Mouse (Mus musculus): ENCODE measurements around the gene Nat8f4. TPM values are rescaled to one million over a fixed set of nuclear protein-coding genes. Genes with fewer than 3 reads are reported as not detected.
"Not testable (repeated sequence)": the region's sequence is repeated elsewhere in the genome, so short reads cannot be mapped to it uniquely, and the experiment has no call there.

The Nat8f4 gene
- polyA plus RNA-seq, 1 experiment from 2014 or later: 3.8 TPM

DNA sequence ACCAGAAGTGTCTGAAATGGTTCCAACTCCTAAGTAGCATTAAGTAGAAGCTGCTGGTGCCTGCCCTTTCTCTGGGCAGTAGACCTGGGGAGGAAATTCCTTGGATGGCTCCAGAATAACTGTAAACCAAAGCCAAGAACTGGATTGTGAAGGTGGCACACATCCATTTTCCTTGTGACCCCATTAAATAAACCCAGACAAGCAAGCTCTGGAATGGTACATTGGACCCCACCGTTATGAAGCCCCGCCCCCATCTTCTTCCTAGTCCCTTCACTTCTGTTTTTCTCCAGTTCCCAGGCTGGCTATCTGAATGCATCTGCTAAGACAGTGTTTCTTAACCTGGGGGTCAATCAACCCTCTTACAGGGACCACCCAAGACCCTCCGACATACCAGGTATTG, 6.9 kb upstream of the Nat8f4 start, which contains the start of gene Tprkb:
Gene Tprkb (plus strand): TSS at position 279 of the 400 bp plus-strand sequence.
- 70% methylated on average over 3 of the region's 3 CpGs for WGBS
- H3K27me3 ChIP-seq (ENCODE audit: control insufficient read depth, insufficient read depth, low read length): no peaks in the 10 kb centered on the region
- ATAC-seq (ENCODE audit: insufficient read depth, low FRiP score): no peak
- H3K9me3 ChIP-seq (replicated peaks; ENCODE audit: control insufficient read depth, low read length): no peaks in the 10 kb centered on the region
- H3K4me2 ChIP-seq (ENCODE audit: low read depth, low read length): no peak within 1 kb of the TSS
- H3K4me1 ChIP-seq (ENCODE audit: control insufficient read depth, insufficient read depth, low read length): peaks cover 12% of the 10 kb centered on the region
- no peaks in the 10 kb centered on the region for H3K36me3 ChIP-seq (ENCODE audit: control insufficient read depth, insufficient read depth, low read length)
- H3K9ac ChIP-seq (ENCODE audit: low read length): no peak within 1 kb of the TSS
- no peak within 1 kb of the TSS for H3K27ac ChIP-seq (ENCODE audit: low read length)
- no peak within 1 kb of the TSS for H3K4me3 ChIP-seq (replicated peaks; ENCODE audit: low read length)

DNA sequence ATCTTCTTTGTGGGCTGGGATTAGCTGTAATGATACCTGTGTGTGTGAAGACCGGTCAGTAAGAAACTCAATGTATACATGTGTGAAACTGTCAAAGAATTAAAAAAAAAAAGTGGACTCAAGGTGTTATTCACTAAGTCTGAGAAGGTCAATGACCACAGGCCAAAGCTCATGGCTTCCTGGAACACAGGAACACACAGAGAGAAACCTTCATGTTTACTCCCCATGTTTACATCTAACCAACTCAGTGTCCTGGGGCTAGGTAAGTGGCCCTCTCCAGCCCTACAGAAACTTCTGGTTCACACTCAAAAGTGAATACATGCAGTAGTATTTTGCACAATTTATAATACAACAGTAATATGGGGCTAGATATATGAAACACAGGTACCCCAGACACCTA, 5.0 kb upstream of the Nat8f4 start:
- ATAC-seq (ENCODE audit: insufficient read depth, low FRiP score): no peak

DNA sequence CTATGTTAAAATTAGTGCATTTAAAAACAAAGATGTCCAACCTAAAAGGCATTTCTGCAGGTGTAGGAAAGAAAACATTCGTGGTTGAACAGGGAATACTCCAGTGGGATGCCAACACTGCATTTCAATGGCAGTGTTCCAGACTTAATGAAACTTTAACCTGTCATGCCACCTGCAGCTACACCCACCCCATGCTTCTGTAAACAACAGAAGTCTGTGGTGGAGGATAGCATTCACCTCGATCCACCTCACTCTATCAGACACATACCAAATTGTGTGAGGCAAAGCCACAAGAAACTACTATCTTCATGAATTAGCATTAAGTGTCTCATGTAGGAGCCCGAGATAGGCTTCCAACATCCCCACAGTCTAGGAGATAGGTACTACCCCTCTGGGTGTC, 3.7 kb upstream of the Nat8f4 start:
- no peak overlapping the region for H3K4me3 ChIP-seq (replicated peaks; ENCODE audit: low read length)
- H3K9me3 ChIP-seq (replicated peaks; ENCODE audit: control insufficient read depth, low read length): no peaks in the 10 kb centered on the region
- no peak overlapping the region for H3K27ac ChIP-seq (ENCODE audit: low read length)
- WGBS: 61% methylated on average over 3 of the region's 3 CpGs
- H3K4me2 ChIP-seq (ENCODE audit: low read depth, low read length): no peak overlapping the region
- no peaks in the 10 kb centered on the region for H3K27me3 ChIP-seq (ENCODE audit: control insufficient read depth, insufficient read depth, low read length)
- H3K4me1 ChIP-seq (ENCODE audit: control insufficient read depth, insufficient read depth, low read length): no peaks in the 10 kb centered on the region
- no peaks in the 10 kb centered on the region for H3K36me3 ChIP-seq (ENCODE audit: control insufficient read depth, insufficient read depth, low read length)
- no peak overlapping the region for H3K9ac ChIP-seq (ENCODE audit: low read length)
- ATAC-seq (ENCODE audit: insufficient read depth, low FRiP score): no peak

More for the DNA sequence above, 5.0 kb upstream of the Nat8f4 start:
- no peaks in the 10 kb centered on the region for H3K9me3 ChIP-seq (replicated peaks; ENCODE audit: control insufficient read depth, low read length)
- 0 out of 2 replicates have a peak, but pooled peaks cover 3% of the 10 kb centered on the region for H3K4me1 ChIP-seq (ENCODE audit: control insufficient read depth, insufficient read depth, low read length)
- H3K27ac ChIP-seq (ENCODE audit: low read length): no peak overlapping the region
- H3K36me3 ChIP-seq (ENCODE audit: control insufficient read depth, insufficient read depth, low read length): no peaks in the 10 kb centered on the region
- H3K4me2 ChIP-seq (ENCODE audit: low read depth, low read length): no peak overlapping the region
- no peak overlapping the region for H3K4me3 ChIP-seq (replicated peaks; ENCODE audit: low read length)
- H3K27me3 ChIP-seq (ENCODE audit: control insufficient read depth, insufficient read depth, low read length): no peaks in the 10 kb centered on the region
- H3K9ac ChIP-seq (ENCODE audit: low read length): no peak overlapping the region
- 97% methylated on average over 1 of the region's 1 CpGs for WGBS

- H3K9me3 ChIP-seq (replicated peaks; ENCODE audit: control insufficient read depth, low read length); H3K4me3 ChIP-seq (replicated peaks; ENCODE audit: low read length); H3K36me3 ChIP-seq (ENCODE audit: control insufficient read depth, insufficient read depth, low read length); H3K4me2 ChIP-seq (ENCODE audit: low read depth, low read length); H3K27ac ChIP-seq (ENCODE audit: low read length); H3K27me3 ChIP-seq (ENCODE audit: control insufficient read depth, insufficient read depth, low read length); H3K4me1 ChIP-seq (ENCODE audit: control insufficient read depth, insufficient read depth, low read length); H3K9ac ChIP-seq (ENCODE audit: low read length): not testable (repeated sequence)
- 69% methylated on average over 2 of the region's 2 CpGs for WGBS
- ATAC-seq (ENCODE audit: insufficient read depth, low FRiP score): peak; percentile 21; the same call in 1 of the 2 replicates
These were observed 2.2 kb upstream of the Nat8f4 start for GRCm38 (mm10) chr6:85906911-85907351.

- Histone ChIP-seq H3K36me3 (ENCODE audit: control insufficient read depth, insufficient read depth, low read length) (no peaks in the 10 kb centered on the region), H3K27ac (ENCODE audit: low read length) (no peak overlapping the region), H3K9ac (ENCODE audit: low read length) (no peak overlapping the region), H3K4me3 (replicated peaks; ENCODE audit: low read length) (no peak overlapping the region), H3K4me2 (ENCODE audit: low read depth, low read length) (no peak overlapping the region), H3K27me3 (ENCODE audit: control insufficient read depth, insufficient read depth, low read length) (no peaks in the 10 kb centered on the region), H3K9me3 (replicated peaks; ENCODE audit: control insufficient read depth, low read length) (no peaks in the 10 kb centered on the region), H3K4me1 (ENCODE audit: control insufficient read depth, insufficient read depth, low read length) (no peaks in the 10 kb centered on the region)
- 82% methylated on average over 2 of the region's 2 CpGs for WGBS
- ATAC-seq (ENCODE audit: insufficient read depth, low FRiP score): no peak
These were observed 2.4 kb downstream of the Nat8f4 start for GRCm38 (mm10) chr6:85902303-85902702.

DNA sequence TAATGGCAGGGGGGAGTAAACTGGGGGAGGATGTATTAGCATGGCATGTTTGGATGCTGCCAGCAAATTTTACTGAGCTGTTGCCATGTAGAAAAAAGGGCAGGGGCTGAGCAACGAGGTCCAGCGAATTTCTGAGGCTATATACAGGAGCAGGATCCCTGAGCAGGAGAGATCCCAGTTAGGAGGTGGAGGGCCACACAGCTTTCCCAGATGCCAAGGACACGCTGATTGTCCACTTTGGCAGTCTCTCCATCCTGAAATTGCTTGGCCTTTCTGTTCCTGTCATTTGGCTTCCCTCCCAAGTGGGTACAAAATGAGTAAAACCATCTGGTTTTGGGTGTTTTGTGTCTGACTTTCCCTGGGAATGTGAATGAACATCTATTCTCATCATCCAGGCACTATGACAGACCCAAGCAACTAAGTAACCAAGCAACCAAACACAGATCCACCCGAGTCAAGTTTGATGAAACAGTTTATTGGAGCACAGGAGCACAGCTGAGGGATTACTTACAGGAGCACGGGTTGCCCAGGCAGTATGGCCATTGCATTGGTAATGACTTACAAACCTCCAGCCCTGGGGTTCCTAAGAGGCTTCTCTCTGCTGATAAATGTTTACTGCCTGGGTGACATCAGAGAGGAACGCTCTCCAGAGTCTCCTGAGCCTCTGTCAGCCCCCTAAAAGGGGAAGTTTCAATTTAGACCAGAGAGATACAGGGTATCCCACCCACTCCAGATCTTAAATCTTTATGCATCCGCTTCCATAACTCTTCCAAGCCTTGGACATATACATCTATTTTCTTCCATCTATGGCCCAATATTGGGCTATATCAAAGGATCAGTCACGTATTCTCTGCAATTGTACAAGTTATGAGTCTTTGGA, 5.8 kb downstream of the Nat8f4 start:
- H3K27me3 ChIP-seq (ENCODE audit: control insufficient read depth, insufficient read depth, low read length); H3K9me3 ChIP-seq (replicated peaks; ENCODE audit: control insufficient read depth, low read length); H3K4me1 ChIP-seq (ENCODE audit: control insufficient read depth, insufficient read depth, low read length); H3K27ac ChIP-seq (ENCODE audit: low read length); H3K4me2 ChIP-seq (ENCODE audit: low read depth, low read length); H3K4me3 ChIP-seq (replicated peaks; ENCODE audit: low read length); ATAC-seq (ENCODE audit: insufficient read depth, low FRiP score); H3K9ac ChIP-seq (ENCODE audit: low read length); H3K36me3 ChIP-seq (ENCODE audit: control insufficient read depth, insufficient read depth, low read length): not testable (repeated sequence)
- WGBS: 75% methylated on average over 6 of the region's 8 CpGs

DNA sequence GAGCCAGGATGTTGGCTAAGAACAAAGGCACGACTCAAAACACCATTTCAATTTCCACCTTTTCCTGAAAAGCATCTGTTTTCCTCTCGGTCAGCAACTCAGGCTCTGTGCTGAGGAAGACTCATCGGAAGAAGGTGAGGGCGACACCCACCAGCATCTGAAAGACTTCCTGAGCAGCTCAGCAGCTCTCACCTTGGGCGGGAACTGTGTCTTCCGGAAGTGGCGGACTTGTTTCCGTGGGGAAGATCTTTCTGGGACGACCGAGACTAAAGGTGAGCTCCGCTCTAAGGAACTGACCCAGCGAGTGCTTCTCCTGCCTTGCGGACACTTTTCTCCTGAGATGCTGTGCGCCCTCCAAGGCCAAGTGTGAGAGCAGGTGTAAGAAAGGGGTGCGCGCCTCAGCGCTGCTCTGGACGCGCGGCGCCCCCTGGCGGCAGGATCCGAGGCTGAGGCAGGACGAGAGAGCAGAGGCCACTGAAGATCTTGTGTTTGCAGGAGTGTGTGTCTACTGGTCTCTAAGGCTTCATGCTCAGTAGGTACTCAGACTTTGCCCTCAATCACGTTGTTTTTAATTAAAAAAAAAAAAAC, 9.5 kb downstream of the Nat8f4 start:
- not testable (repeated sequence) for H3K27me3 ChIP-seq (ENCODE audit: control insufficient read depth, insufficient read depth, low read length); H3K4me1 ChIP-seq (ENCODE audit: control insufficient read depth, insufficient read depth, low read length); H3K9me3 ChIP-seq (replicated peaks; ENCODE audit: control insufficient read depth, low read length); H3K9ac ChIP-seq (ENCODE audit: low read length); H3K27ac ChIP-seq (ENCODE audit: low read length); H3K36me3 ChIP-seq (ENCODE audit: control insufficient read depth, insufficient read depth, low read length); H3K4me3 ChIP-seq (replicated peaks; ENCODE audit: low read length); H3K4me2 ChIP-seq (ENCODE audit: low read depth, low read length); ATAC-seq (ENCODE audit: insufficient read depth, low FRiP score)
- WGBS: 74% methylated on average over 25 of the region's 25 CpGs

DNA sequence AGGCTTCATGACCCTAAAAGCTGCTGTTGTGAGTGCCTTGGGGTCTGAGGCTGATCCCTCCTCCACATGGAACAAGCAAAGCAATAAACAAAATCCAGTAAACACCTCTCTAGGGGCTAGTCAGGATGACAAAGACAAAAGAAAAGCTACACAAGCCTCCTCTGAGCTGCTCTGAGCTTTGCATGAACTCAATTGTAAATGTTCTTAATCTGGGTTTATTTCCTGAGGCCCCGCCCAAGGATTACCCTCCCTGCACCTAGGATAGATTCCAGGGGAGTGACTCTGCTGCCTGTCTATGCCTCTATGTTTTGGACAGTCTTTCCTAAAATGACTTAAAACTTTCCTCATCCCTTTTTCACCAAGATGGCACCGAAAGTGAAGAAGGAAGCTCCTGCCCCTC, 15.7 kb downstream of the Nat8f4 start:
- Histone ChIP-seq H3K36me3 (ENCODE audit: control insufficient read depth, insufficient read depth, low read length) (no peaks in the 10 kb centered on the region), H3K27me3 (ENCODE audit: control insufficient read depth, insufficient read depth, low read length) (no peaks in the 10 kb centered on the region), H3K9me3 (replicated peaks; ENCODE audit: control insufficient read depth, low read length) (peaks cover 1% of the 10 kb centered on the region), H3K4me2 (ENCODE audit: low read depth, low read length) (no peak overlapping the region), H3K27ac (ENCODE audit: low read length) (no peak overlapping the region), H3K4me1 (ENCODE audit: control insufficient read depth, insufficient read depth, low read length) (no peaks in the 10 kb centered on the region), H3K9ac (ENCODE audit: low read length) (no peak overlapping the region), H3K4me3 (replicated peaks; ENCODE audit: low read length) (no peak overlapping the region)
- ATAC-seq (ENCODE audit: insufficient read depth, low FRiP score): no peak
- WGBS: 84% methylated on average over 2 of the region's 2 CpGs

DNA sequence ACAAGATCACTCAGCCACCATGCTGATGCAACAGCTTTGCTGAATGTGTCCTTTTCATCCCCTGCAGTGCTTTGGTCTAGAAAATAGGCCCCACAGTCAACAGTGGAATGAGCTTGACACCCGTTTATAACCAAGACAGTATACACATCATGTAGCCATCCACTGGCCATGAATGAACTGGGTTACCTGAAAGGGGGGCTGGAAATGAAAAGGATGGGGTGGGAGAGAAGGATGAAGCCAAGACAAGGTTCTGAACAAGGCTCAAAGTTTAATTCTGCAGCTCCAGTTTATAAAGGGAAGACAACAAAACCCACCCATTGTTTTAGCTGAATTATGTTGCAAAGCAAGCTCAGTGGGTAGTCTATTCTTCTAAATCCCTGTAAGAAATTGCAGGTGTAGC, 20.4 kb downstream of the Nat8f4 start:
- Histone ChIP-seq H3K4me2 (ENCODE audit: low read depth, low read length) (no peak overlapping the region), H3K9ac (ENCODE audit: low read length) (no peak overlapping the region), H3K27me3 (ENCODE audit: control insufficient read depth, insufficient read depth, low read length) (no peaks in the 10 kb centered on the region), H3K4me1 (ENCODE audit: control insufficient read depth, insufficient read depth, low read length) (no peaks in the 10 kb centered on the region), H3K36me3 (ENCODE audit: control insufficient read depth, insufficient read depth, low read length) (no peaks in the 10 kb centered on the region), H3K27ac (ENCODE audit: low read length) (no peak overlapping the region), H3K4me3 (replicated peaks; ENCODE audit: low read length) (no peak overlapping the region), H3K9me3 (replicated peaks; ENCODE audit: control insufficient read depth, low read length) (peaks cover 12% of the 10 kb centered on the region)
- no peak for ATAC-seq (ENCODE audit: insufficient read depth, low FRiP score)
- WGBS: 97% methylated on average over 1 of the region's 1 CpGs
